Mouse (Mus musculus): ENCODE measurements at regions not wholly inside any gene's neighbourhood (a gene's known extent, or its start where the extent isn't known, plus 50 kb on each side); places are given as distances from the start of the nearest gene placed in this dataset.

GRCm38 (mm10) chr6:37618990-37619389 lies 89.0 kb downstream of the Akr1d1 start:
- DNase-seq (ENCODE audit: low spot score, missing footprints) (no peak), ATAC-seq (ENCODE audit: low FRiP score) (no peak)
- H3K4me2 ChIP-seq, result no peak overlapping the region
- no peak overlapping the region for H3K27ac ChIP-seq (ENCODE audit: low read depth, low read length)
- H3K36me3 ChIP-seq (ENCODE audit: control insufficient read depth, insufficient read depth, low read length), result no peaks in the 10 kb centered on the region
- no peaks in the 10 kb centered on the region for H3K9me3 ChIP-seq (ENCODE audit: control insufficient read depth, low read length)
- H3K27me3 ChIP-seq (ENCODE audit: control insufficient read depth, insufficient read depth, low read length), result no peaks in the 10 kb centered on the region
- H3K9ac ChIP-seq (ENCODE audit: low read length), result no peak overlapping the region
- 91% methylated on average over 9 of the region's 9 CpGs for WGBS
- H3K4me1 ChIP-seq (ENCODE audit: control insufficient read depth, insufficient read depth, low read length), result peaks cover 2% of the 10 kb centered on the region; the same call in 1 of the 2 replicates
- H3K4me3 ChIP-seq (ENCODE audit: low read depth, low read length), result no peak overlapping the region

DNA sequence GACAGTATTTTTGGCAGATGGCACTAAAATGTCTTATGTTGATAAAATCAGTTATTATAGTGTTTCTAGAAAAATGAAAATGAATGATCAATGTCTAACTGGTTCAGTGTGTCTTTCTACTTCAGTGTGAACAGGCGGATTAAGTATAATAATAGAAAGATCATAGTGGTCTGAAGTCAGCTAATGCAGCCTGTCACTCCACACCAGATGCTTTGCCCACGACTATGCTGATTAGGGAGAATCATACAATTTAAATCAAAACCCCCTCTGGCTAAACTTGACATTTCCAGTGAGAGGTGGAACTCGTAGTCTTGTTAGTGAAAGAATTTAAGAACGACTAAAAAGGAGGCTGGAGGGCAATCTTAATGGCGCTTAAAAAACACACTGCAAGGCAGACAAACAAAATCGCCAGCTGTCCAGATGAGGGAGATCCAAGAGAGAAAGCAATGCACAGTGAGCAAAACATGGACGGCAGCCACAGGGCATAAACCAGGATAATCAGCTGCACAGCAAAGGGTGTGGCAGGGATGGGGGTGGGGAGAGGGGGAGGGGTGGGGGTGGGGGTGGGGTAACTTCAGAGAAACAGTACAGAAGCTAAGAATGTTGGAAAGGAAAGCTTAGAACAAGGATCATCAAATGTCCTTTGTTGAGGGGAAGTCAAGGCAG lies 91.5 kb downstream of the Akr1d1 start:
- no peak for ATAC-seq (ENCODE audit: low FRiP score)

GRCm38 (mm10) chr6:37622273-37622672 lies 92.3 kb downstream of the Akr1d1 start:
- 81% methylated on average over 2 of the region's 2 CpGs for WGBS
- no peak overlapping the region for H3K27ac ChIP-seq (ENCODE audit: low read depth, low read length)
- no peaks in the 10 kb centered on the region for H3K9me3 ChIP-seq (ENCODE audit: control insufficient read depth, low read length)
- H3K4me1 ChIP-seq (ENCODE audit: control insufficient read depth, insufficient read depth, low read length), result peaks cover 2% of the 10 kb centered on the region; the same call in 1 of the 2 replicates
- H3K9ac ChIP-seq (ENCODE audit: low read length), result no peak overlapping the region
- DNase-seq (ENCODE audit: low spot score, missing footprints), result no peak
- H3K4me3 ChIP-seq (ENCODE audit: low read depth, low read length), result no peak overlapping the region
- no peak for ATAC-seq (ENCODE audit: low FRiP score)
- no peaks in the 10 kb centered on the region for H3K27me3 ChIP-seq (ENCODE audit: control insufficient read depth, insufficient read depth, low read length)
- H3K36me3 ChIP-seq (ENCODE audit: control insufficient read depth, insufficient read depth, low read length), result no peaks in the 10 kb centered on the region
- H3K4me2 ChIP-seq, result no peak overlapping the region

More for the DNA sequence above, 91.5 kb downstream of the Akr1d1 start:
- DNase-seq (ENCODE audit: low spot score, missing footprints), result peak; percentile 81
- Histone ChIP-seq H3K9me3 (ENCODE audit: control insufficient read depth, low read length) (no peaks in the 10 kb centered on the region), H3K4me2 (no peak overlapping the region), H3K27me3 (ENCODE audit: control insufficient read depth, insufficient read depth, low read length) (no peaks in the 10 kb centered on the region), H3K4me3 (ENCODE audit: low read depth, low read length) (no peak overlapping the region), H3K36me3 (ENCODE audit: control insufficient read depth, insufficient read depth, low read length) (no peaks in the 10 kb centered on the region), H3K9ac (ENCODE audit: low read length) (no peak overlapping the region), H3K27ac (ENCODE audit: low read depth, low read length) (no peak overlapping the region), H3K4me1 (ENCODE audit: control insufficient read depth, insufficient read depth, low read length) (peaks cover 2% of the 10 kb centered on the region; the same call in 1 of the 2 replicates)
- WGBS, result 65% methylated on average over 7 of the region's 7 CpGs

DNA sequence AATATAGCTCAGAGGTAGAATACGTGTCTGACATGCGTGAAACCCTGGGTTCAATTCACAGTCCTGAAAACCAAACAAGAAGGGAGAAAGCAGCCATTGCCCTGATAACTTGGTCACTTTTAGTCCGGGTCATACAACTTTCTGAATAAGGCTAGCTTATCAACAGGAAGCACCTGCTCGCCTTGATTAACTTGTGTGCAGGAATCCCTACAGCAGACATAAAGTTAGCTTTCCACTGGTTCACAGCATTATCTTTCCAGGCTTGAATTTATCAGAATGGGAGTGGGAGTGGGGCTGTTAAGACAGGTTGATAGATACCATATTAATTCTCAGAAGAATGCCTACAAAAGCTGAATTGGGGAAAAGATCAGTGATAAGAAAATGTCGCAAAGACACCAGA lies 97.2 kb downstream of the Akr1d1 start:
- H3K9ac ChIP-seq (ENCODE audit: low read length), result no peak overlapping the region
- H3K4me2 ChIP-seq, result no peak overlapping the region
- no peaks in the 10 kb centered on the region for H3K9me3 ChIP-seq (ENCODE audit: control insufficient read depth, low read length)
- no peak overlapping the region for H3K4me3 ChIP-seq (ENCODE audit: low read depth, low read length)
- H3K27ac ChIP-seq (ENCODE audit: low read depth, low read length), result no peak overlapping the region
- ATAC-seq (ENCODE audit: low FRiP score), result no peak
- 87% methylated on average over 5 of the region's 5 CpGs for WGBS
- no peaks in the 10 kb centered on the region for H3K4me1 ChIP-seq (ENCODE audit: control insufficient read depth, insufficient read depth, low read length)
- H3K27me3 ChIP-seq (ENCODE audit: control insufficient read depth, insufficient read depth, low read length), result no peaks in the 10 kb centered on the region
- no peak for DNase-seq (ENCODE audit: low spot score, missing footprints)
- H3K36me3 ChIP-seq (ENCODE audit: control insufficient read depth, insufficient read depth, low read length), result no peaks in the 10 kb centered on the region

- H3K4me3 ChIP-seq (ENCODE audit: low read depth, low read length), result no peak overlapping the region
- no peak overlapping the region for H3K4me2 ChIP-seq
- no peaks in the 10 kb centered on the region for H3K36me3 ChIP-seq (ENCODE audit: control insufficient read depth, insufficient read depth, low read length)
- no peaks in the 10 kb centered on the region for H3K27me3 ChIP-seq (ENCODE audit: control insufficient read depth, insufficient read depth, low read length)
- WGBS, result 86% methylated on average over 1 of the region's 1 CpGs
- no peaks in the 10 kb centered on the region for H3K4me1 ChIP-seq (ENCODE audit: control insufficient read depth, insufficient read depth, low read length)
- H3K9ac ChIP-seq (ENCODE audit: low read length), result no peak overlapping the region
- no peak overlapping the region for H3K27ac ChIP-seq (ENCODE audit: low read depth, low read length)
- no peak for ATAC-seq (ENCODE audit: low FRiP score)
- no peaks in the 10 kb centered on the region for H3K9me3 ChIP-seq (ENCODE audit: control insufficient read depth, low read length)
- peak; percentile 8 for DNase-seq (ENCODE audit: low spot score, missing footprints)
These were observed 104.0 kb downstream of the Akr1d1 start for GRCm38 (mm10) chr6:37633948-37634347.

GRCm38 (mm10) chr6:37642066-37642465 lies 112.1 kb downstream of the Akr1d1 start:
- 33% methylated on average over 4 of the region's 4 CpGs for whole genome bisulfite sequencing
- Histone ChIP-seq H3K4me1 (ENCODE audit: control insufficient read depth, insufficient read depth, low read length) (peaks cover 13% of the 10 kb centered on the region), H3K9ac (ENCODE audit: low read length) (no peak overlapping the region), H3K27me3 (ENCODE audit: control insufficient read depth, insufficient read depth, low read length) (no peaks in the 10 kb centered on the region), H3K4me3 (ENCODE audit: low read depth, low read length) (no peak overlapping the region), H3K4me2 (peak overlapping the region; percentile 23), H3K9me3 (ENCODE audit: control insufficient read depth, low read length) (no peaks in the 10 kb centered on the region), H3K27ac (ENCODE audit: low read depth, low read length) (peak overlapping the region; percentile 45; the same call in 1 of the 2 replicates), H3K36me3 (ENCODE audit: control insufficient read depth, insufficient read depth, low read length) (no peaks in the 10 kb centered on the region)
- peak; percentile 86 for DNase-seq (ENCODE audit: low spot score, missing footprints)
- ATAC-seq (ENCODE audit: low FRiP score), result 0 out of 2 replicates have a peak, but pooled peaks have one; percentile 10

- Histone ChIP-seq H3K27me3 (ENCODE audit: control insufficient read depth, insufficient read depth, low read length) (no peaks in the 10 kb centered on the region), H3K4me3 (ENCODE audit: low read depth, low read length) (no peak overlapping the region), H3K4me2 (peak overlapping the region; percentile 23), H3K27ac (ENCODE audit: low read depth, low read length) (peak overlapping the region; percentile 45; the same call in 1 of the 2 replicates), H3K36me3 (ENCODE audit: control insufficient read depth, insufficient read depth, low read length) (no peaks in the 10 kb centered on the region), H3K9ac (ENCODE audit: low read length) (peak overlapping the region; percentile 21; the same call in 1 of the 2 replicates), H3K9me3 (ENCODE audit: control insufficient read depth, low read length) (no peaks in the 10 kb centered on the region), H3K4me1 (ENCODE audit: control insufficient read depth, insufficient read depth, low read length) (peaks cover 13% of the 10 kb centered on the region)
- DNase-seq (ENCODE audit: low spot score, missing footprints) (peak; percentile 93), ATAC-seq (ENCODE audit: low FRiP score) (peak; percentile 92)
- WGBS, result 29% methylated on average over 8 of the region's 8 CpGs
These were observed 112.7 kb downstream of the Akr1d1 start for GRCm38 (mm10) chr6:37642701-37643121.

DNA sequence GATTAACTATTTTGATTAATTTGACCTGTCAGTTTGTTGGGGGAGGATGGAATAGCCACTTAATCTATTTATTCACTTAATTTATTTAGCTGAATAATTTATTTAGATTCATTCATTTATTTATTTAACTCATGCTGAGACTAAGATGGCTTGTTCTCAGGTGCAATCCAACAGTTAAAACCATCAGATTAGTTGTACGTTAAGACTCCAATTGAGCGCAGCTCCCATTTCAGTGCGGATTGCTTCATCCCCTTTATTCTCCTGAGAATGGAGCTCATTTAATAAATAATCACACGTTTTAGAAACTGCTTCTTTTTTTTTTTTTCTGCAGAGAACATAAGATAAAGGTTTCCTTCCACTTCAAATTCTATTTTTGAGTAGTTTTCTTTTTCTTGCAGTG lies 113.2 kb downstream of the Akr1d1 start:
- no peak overlapping the region for H3K4me2 ChIP-seq
- H3K9me3 ChIP-seq (ENCODE audit: control insufficient read depth, low read length), result no peaks in the 10 kb centered on the region
- H3K27ac ChIP-seq (ENCODE audit: low read depth, low read length), result no peak overlapping the region; the same call in 1 of the 2 replicates
- no peaks in the 10 kb centered on the region for H3K36me3 ChIP-seq (ENCODE audit: control insufficient read depth, insufficient read depth, low read length)
- no peak overlapping the region for H3K4me3 ChIP-seq (ENCODE audit: low read depth, low read length)
- H3K4me1 ChIP-seq (ENCODE audit: control insufficient read depth, insufficient read depth, low read length), result peaks cover 13% of the 10 kb centered on the region
- no peak overlapping the region for H3K9ac ChIP-seq (ENCODE audit: low read length)
- ATAC-seq (ENCODE audit: low FRiP score), result peak; percentile 60
- no peak for DNase-seq (ENCODE audit: low spot score, missing footprints)
- WGBS, result 27% methylated on average over 4 of the region's 4 CpGs
- H3K27me3 ChIP-seq (ENCODE audit: control insufficient read depth, insufficient read depth, low read length), result no peaks in the 10 kb centered on the region

DNA sequence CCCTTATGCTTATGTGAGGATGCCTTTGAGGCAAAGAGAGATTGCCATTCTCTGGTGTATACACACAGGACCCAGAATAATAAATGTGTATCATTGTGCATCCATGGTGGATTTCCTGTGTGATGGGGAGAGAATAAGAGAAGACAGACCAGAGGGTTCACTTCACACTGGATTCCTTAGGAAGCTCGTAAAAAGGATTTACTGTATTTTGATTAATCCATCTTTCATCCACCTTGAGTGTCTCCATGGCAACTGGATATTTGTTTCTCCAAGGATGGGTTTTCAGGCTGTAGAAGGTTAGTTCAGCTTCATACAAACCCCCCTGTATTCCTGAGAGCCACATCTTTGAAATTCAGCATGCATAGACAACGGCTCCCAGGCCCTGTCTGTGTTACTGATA lies 113.7 kb downstream of the Akr1d1 start:
- ATAC-seq (ENCODE audit: low FRiP score), result peak; percentile 56; the same call in 1 of the 2 replicates
- H3K27ac ChIP-seq (ENCODE audit: low read depth, low read length), result peak overlapping the region; percentile 64

More for the DNA sequence above, 113.7 kb downstream of the Akr1d1 start:
- Histone ChIP-seq H3K36me3 (ENCODE audit: control insufficient read depth, insufficient read depth, low read length) (no peaks in the 10 kb centered on the region), H3K27me3 (ENCODE audit: control insufficient read depth, insufficient read depth, low read length) (no peaks in the 10 kb centered on the region), H3K4me1 (ENCODE audit: control insufficient read depth, insufficient read depth, low read length) (peaks cover 13% of the 10 kb centered on the region), H3K9ac (ENCODE audit: low read length) (no peak overlapping the region), H3K9me3 (ENCODE audit: control insufficient read depth, low read length) (no peaks in the 10 kb centered on the region), H3K4me2 (no peak overlapping the region), H3K4me3 (ENCODE audit: low read depth, low read length) (no peak overlapping the region)
- 63% methylated on average over 2 of the region's 2 CpGs for WGBS
- DNase-seq (ENCODE audit: low spot score, missing footprints), result peak; percentile 86
